Mouse (Mus musculus): Measurements from ENCODE around the gene Fam214b.

- no peak for TF ChIP-seq CTCF (IDR thresholded peaks at IDR 0.05; ENCODE audit: low read depth, low read length)
- no peak for TF ChIP-seq POLR2A (IDR thresholded peaks at IDR 0.05; ENCODE audit: extremely low read depth, insufficient read depth, low read length)
Measured at GRCm38 (mm10) chr4:43004951-43005350, 41.1 kb downstream of the Fam214b start.

All from liver, adult 2 months (tissue).